Comparison of ENCODE assay signal across 17 mouse cellular contexts in the genomic region with DNA sequence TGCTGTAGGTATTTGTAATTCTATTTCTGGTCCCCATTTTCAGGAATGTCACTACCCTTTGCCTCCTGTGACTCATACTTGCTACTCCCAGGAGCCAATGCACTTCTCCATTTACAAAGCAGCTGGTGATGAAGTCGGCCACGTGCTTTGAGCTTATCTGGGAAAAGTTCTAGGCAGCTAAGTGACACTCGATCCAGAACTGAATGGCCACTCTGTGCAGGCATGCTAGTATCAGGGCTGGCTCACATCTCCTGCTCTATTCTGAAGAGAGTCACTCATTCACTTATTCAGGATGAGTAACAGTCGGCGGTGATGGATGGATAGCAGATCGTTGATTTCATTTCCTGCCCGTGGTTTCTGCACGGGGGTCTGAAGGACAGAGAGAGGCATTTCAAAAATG. TPM values are rescaled to one million over a fixed set of nuclear protein-coding genes. Genes with fewer than 3 reads are reported as not detected.
DNase-seq lines count a peak whose midpoint lies in the region; ATAC-seq lines count a peak whose summit lies in the region.
"Had no signal": no experiment of that assay in that cellular context is flagged by ENCODE, and none has a peak within 500 bp of the region (broad histone marks: within the 10 kb centered on the region; RNA-seq: fewer than 3 reads in every experiment).

No protein-coding gene starts in this region.

- peak overlapping the region; percentile 69 for H3K27ac ChIP-seq in heart, embryonic 15.5 days
- H3K27ac ChIP-seq: hindbrain, embryonic 13.5 days; midbrain, embryonic 13.5 days; neural tube, embryonic 13.5 days had no signal

- DNase-seq in embryo, embryonic 10 days (ENCODE audit: low spot score), result peak; percentile 18
- no peak for DNase-seq in embryo, embryonic 10.5 days (ENCODE audit: low spot score)
- DNase-seq in 3T3-L1 (ENCODE audit: low read depth, low spot score), result peak; percentile 41
- no peak for DNase-seq in layer of hippocampus, postnatal 36 days
- DNase-seq in spleen, postnatal 36 days (ENCODE audit: low spot score in 2 of 2), result no peak
- no peak for DNase-seq in layer of hippocampus, adult 11-12 months (ENCODE audit: low spot score)
- DNase-seq: adrenal gland, postnatal 14 days; cerebellum, adult 9-11 months; gastrocnemius, postnatal 36 days; kidney, postnatal 25 days had no signal

- no peaks in the 10 kb centered on the region for H3K9me3 ChIP-seq in heart, embryonic 15.5 days (replicated peaks)
- H3K9me3 ChIP-seq: hindbrain, embryonic 13.5 days; midbrain, embryonic 13.5 days; neural tube, embryonic 13.5 days had no signal

- H3K27me3 ChIP-seq in heart, embryonic 15.5 days, result no peaks in the 10 kb centered on the region
- H3K27me3 ChIP-seq: hindbrain, embryonic 13.5 days; midbrain, embryonic 13.5 days; neural tube, embryonic 13.5 days had no signal

- no peaks in the 10 kb centered on the region for H3K36me3 ChIP-seq in heart, embryonic 15.5 days
- H3K36me3 ChIP-seq: hindbrain, embryonic 13.5 days; midbrain, embryonic 13.5 days; neural tube, embryonic 13.5 days had no signal

- H3K4me3 ChIP-seq in heart, embryonic 15.5 days, result no peak overlapping the region
- H3K4me3 ChIP-seq: hindbrain, embryonic 13.5 days; midbrain, embryonic 13.5 days; neural tube, embryonic 13.5 days had no signal

- no peak overlapping the region for H3K9ac ChIP-seq in heart, embryonic 15.5 days
- H3K9ac ChIP-seq: hindbrain, embryonic 13.5 days; midbrain, embryonic 13.5 days; neural tube, embryonic 13.5 days had no signal

- WGBS in heart, embryonic 15.5 days, result 6% methylated on average over 8 of the region's 8 CpGs

- no peak overlapping the region for H3K4me2 ChIP-seq in heart, embryonic 15.5 days
- H3K4me2 ChIP-seq: hindbrain, embryonic 13.5 days; liver, embryonic 11.5 days; midbrain, embryonic 13.5 days; neural tube, embryonic 13.5 days had no signal

- ATAC-seq in common myeloid progenitor, adult 5-6 weeks (replicated peaks; ENCODE audit: low read depth, poor library complexity, severe bottlenecking), result 0 out of 2 replicates have a peak, but pooled peaks have one; percentile 12
- peak; percentile 73 for ATAC-seq in heart, embryonic 15.5 days (replicated peaks; ENCODE audit: insufficient number of reproducible peaks, insufficient read depth, low FRiP score, low read depth)
- ATAC-seq: intestine, postnatal 0 days; midbrain, embryonic 13.5 days had no signal

- peaks cover 20% of the 10 kb centered on the region for H3K4me1 ChIP-seq in heart, embryonic 15.5 days (replicated peaks)
- H3K4me1 ChIP-seq: hindbrain, embryonic 13.5 days had no signal

RNA-seq across cellular contexts. Expression of a gene that starts 8.5 kb away (rescaled TPM):
- total RNA-seq in common myeloid progenitor, adult 5-6 weeks (2017), result 6.3 and 9.1 TPM in 2 replicates
- polyA plus RNA-seq in heart, embryonic 15.5 days (2015; fragmentation: Nextera tagmentation; extraction: Ambion mirVana), result 6.5 and 6.8 TPM in 2 replicates
- 10 to 100 TPM; 27.9 to 28.1 TPM for total RNA-seq in layer of hippocampus, postnatal 36 days (2021)

Comparison
In these comparisons a context has a peak if more than half of its experiments do, and no peak if none do; other contexts are left out.
1. DNase-seq: peak in embryo, embryonic 10 days (single experiment) and 3T3-L1 (single experiment); none in embryo, embryonic 10.5 days (single experiment), layer of hippocampus, postnatal 36 days (0 of 2), spleen, postnatal 36 days (0 of 2) and layer of hippocampus, adult 11-12 months (single experiment).